Mouse (Mus musculus): Measurements from ENCODE around the gene Sh3bgrl2. TPM values are rescaled to one million over a fixed set of nuclear protein-coding genes. Genes with fewer than 3 reads are reported as not detected.

The Sh3bgrl2 gene
- total RNA-seq, 1 experiment from 2014 or later = 15.5 TPM

GRCm38 (mm10) chr9:83591848-83592456 is 43.8 kb downstream of the Sh3bgrl2 start:
- no peak for DNase-seq

GRCm38 (mm10) chr9:83593811-83594210 is 45.7 kb downstream of the Sh3bgrl2 start:
- DNase-seq = no peak

DNA sequence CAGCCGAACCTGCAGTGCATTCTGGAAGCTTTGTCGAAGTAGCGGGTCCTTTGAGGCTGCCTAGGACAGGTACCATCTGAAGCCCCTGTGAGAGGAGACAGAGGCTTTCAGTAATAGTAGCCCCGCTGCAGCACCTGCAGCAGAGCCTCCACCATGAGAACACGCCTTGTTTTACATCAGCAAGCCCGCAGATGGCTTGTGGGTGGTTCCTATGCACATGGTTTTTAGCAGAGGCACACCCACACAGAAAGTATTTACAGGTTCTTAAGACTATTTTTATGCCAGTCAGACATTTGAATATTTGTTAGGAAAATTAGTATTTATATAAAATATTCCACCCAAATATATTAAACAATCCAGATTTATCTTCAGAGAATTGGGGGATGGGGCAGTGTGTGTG is 48.0 kb downstream of the Sh3bgrl2 start:
- no peak for DNase-seq

- no peak for DNase-seq
These were observed 48.7 kb downstream of the Sh3bgrl2 start for GRCm38 (mm10) chr9:83596646-83597481.

DNA sequence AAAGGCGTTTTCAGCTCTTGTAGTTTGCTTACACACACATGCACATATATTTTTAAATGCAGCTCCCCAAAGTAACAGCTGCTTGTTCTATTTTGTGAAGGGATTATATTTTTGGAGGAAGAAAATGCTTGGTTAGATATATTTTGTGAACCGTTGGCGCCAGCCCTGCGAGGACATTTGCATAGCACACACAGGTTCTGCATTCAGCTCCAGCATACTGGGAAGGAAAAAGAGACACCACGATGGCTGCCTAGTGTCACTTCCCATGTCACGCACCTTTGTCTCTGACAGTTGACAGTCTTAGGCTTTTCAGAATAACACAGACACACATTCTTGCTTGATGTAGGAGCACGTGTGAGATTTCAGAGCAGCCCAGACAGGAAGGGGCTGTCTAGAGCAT is 49.9 kb downstream of the Sh3bgrl2 start:
- DNase-seq = no peak

DNA sequence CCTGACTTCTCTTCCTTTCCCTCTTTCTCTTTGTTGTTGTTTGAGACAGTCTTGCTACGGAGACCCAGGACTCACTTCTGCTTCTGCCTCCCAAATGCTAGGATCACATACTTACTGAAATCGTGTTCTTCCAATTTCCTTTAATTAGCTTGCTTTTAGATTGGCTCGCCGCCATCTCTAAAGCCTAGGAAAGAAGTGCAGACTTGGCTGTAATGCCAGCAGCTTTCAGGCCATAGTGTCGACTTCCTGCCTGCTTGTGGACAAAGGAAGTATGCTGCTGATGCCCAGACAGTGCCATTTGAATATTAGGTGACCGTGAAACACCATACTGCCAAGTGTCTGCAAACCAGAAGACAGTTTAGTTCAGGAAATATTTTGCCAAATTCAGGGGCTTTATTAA is 51.4 kb downstream of the Sh3bgrl2 start:
- DNase-seq = no peak

- DNase-seq = no peak
These were observed 52.3 kb downstream of the Sh3bgrl2 start for GRCm38 (mm10) chr9:83600286-83601048.

GRCm38 (mm10) chr9:83602176-83602770 is 54.1 kb downstream of the Sh3bgrl2 start:
- DNase-seq = no peak

- DNase-seq = no peak
These were observed 55.0 kb downstream of the Sh3bgrl2 start for GRCm38 (mm10) chr9:83603159-83603558.

GRCm38 (mm10) chr9:83605886-83606640 is 57.9 kb downstream of the Sh3bgrl2 start:
- no peak for DNase-seq

DNA sequence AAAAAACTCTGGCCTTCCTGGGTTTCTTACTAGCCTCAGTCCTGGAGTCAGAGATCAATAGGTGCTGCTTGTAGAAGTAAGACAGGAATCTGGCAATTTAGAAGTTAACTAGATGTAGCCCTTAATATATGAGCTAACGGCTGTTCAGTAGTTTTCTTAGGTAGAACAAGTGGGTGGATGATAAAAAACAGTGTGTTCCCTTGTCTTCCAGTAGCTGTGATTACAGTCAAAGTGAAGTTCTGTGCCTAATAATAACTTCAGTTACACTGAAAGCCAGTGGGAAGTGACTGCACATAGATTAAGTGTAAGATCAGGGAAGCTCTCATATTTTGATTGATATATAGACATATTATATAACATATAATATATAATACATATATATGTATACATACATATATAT is 60.0 kb downstream of the Sh3bgrl2 start:
- DNase-seq = no peak

DNA sequence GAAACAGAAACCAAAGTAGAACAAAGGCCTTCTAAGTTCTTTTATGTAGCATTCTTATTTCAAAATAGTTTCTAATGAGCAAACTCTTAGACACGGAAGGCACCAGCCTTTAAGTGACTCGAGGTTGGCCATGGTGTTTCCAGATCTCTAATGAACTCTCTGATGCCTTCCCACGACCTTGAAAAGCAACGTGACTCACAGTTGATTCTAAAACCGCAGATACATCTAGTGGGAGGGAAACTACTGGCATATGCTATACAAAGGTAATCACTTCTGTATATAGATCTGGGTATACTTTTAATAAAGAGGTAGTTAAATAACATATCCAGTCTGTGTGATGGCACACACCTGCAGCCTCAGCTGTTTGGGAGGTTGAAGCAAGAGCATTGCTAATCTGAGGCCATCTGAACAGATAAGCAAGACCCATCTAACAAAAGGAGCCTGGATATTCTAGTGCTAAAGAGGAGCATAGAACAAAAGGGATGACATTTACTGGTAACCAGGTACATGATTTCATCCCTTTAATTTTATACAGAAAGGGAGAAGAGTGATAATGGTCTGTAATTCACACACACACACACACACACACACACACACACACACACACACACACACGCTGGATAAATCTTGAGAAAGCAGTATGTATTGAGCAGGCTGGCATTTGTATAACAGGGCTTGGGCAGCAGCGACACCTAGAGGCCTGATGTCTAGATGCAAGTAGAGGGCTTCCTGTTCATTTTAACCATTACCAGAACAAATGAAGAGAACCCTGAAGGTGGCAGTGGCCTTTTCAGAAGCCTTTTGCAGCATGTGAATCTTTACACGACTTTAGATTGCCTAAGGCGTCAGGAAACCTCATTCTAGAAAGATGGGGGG is 61.5 kb downstream of the Sh3bgrl2 start:
- peak; percentile 79 for DNase-seq

- no peak for DNase-seq
These were observed 67.9 kb downstream of the Sh3bgrl2 start for GRCm38 (mm10) chr9:83615912-83616585.

DNA sequence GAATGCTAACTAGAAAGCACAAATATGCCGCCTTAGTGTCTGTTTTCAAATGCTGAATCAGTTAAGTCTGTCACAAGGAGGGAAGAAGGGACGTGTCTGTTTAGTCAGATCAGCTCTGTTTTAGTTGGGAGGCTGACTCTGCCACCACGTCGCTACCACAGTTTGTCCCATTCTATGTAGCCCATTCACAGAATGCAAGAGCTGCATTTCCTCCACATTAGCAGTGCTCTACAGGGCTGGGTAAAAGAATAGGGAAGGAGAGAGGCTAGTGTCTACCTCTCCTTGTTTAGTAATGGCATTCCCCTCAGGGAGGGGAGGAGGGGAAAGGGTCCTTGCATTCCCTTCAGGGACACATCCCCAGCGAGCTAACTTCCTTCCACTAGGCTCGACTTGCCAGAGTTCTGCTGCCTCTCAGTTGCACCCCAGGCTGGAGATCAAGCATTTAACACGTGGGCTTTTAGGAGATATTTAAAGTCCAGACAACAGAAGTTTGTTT is 68.5 kb downstream of the Sh3bgrl2 start:
- DNase-seq = no peak

- DNase-seq = no peak
These were observed 75.3 kb downstream of the Sh3bgrl2 start for GRCm38 (mm10) chr9:83623455-83623854.

GRCm38 (mm10) chr9:83624193-83624592 is 76.1 kb downstream of the Sh3bgrl2 start:
- no peak for DNase-seq

DNA sequence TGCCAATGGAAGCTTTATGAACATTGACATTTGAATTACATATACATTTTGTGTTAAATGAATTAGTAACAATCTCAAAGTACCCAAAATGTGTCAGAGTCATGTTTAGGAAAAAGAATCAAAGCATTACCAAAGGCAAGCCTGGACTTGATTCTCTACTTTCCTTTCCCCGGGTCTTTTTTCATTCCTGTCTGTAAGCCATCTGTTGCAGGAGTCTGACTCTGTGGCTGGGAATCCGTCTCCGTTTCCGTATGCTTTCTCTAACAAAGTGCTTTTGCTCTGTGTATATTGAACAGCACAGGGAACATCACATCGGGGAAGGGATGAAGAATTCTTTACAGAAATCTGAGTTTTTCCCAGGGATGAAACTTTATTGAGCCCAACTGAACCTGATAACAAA is 77.0 kb downstream of the Sh3bgrl2 start:
- DNase-seq = no peak

GRCm38 (mm10) chr9:83628669-83629612 is 80.8 kb downstream of the Sh3bgrl2 start:
- DNase-seq = no peak

GRCm38 (mm10) chr9:83630341-83630740 is 82.2 kb downstream of the Sh3bgrl2 start:
- no peak for DNase-seq
